Comparison of ENCODE assay signal across 23 mouse cellular contexts in genomic region chr16:43730281-43730680, GRCm38 (mm10). TPM values are rescaled to one million over a fixed set of nuclear protein-coding genes. Genes with fewer than 3 reads are reported as not detected.
DNase-seq lines count a peak whose midpoint lies in the region; TF ChIP-seq lines count a peak whose summit lies in the region.
"Had no signal": no experiment of that assay in that cellular context is flagged by ENCODE, and none has a peak within 500 bp of the region (broad histone marks: within the 10 kb centered on the region; RNA-seq: fewer than 3 reads in every experiment).

No protein-coding gene starts in this region.

- no peaks in the 10 kb centered on the region for H3K79me2 ChIP-seq in C2C12 (ENCODE audit: control insufficient read depth, insufficient read depth)

- H3K36me3 ChIP-seq in testis, adult 2 months (ENCODE audit: control insufficient read depth, insufficient read depth, low read length) = no peaks in the 10 kb centered on the region
- H3K36me3 ChIP-seq in C2C12 (ENCODE audit: control insufficient read depth, insufficient read depth) = no peaks in the 10 kb centered on the region
- H3K36me3 ChIP-seq: embryonic facial prominence, embryonic 13.5 days; embryonic facial prominence, embryonic 15.5 days; forebrain, embryonic 10.5 days; forebrain, embryonic 12.5 days had no signal

- no peaks in the 10 kb centered on the region for H3K79me3 ChIP-seq in C2C12 (ENCODE audit: low read depth)

- TF ChIP-seq CTCF in testis, adult 2 months (IDR thresholded peaks at IDR 0.05; ENCODE audit: control insufficient read depth, insufficient read depth, insufficient replicate concordance, low read depth, low read length) = no peak
- TF ChIP-seq CTCF in C2C12 (IDR thresholded peaks at IDR 0.05; ENCODE audit: control insufficient read depth, insufficient read depth, insufficient read length) = no peak

- no peak for TF ChIP-seq POLR2A in testis, adult 2 months (IDR thresholded peaks at IDR 0.05; ENCODE audit: control insufficient read depth, low read depth, low read length)

- H3K27me3 ChIP-seq in testis, adult 2 months (ENCODE audit: control insufficient read depth, insufficient read depth, low read length) = no peaks in the 10 kb centered on the region
- no peaks in the 10 kb centered on the region for H3K27me3 ChIP-seq in C2C12 (ENCODE audit: control insufficient read depth, insufficient read depth, insufficient read length)
- H3K27me3 ChIP-seq: embryonic facial prominence, embryonic 13.5 days; embryonic facial prominence, embryonic 15.5 days; forebrain, embryonic 12.5 days had no signal

- DNase-seq in testis, postnatal 14 days (ENCODE audit: low spot score) = no peak
- peak; percentile 81 for DNase-seq in MEL-GATA-1-ER (ENCODE audit: extremely low read depth, low read depth)
- DNase-seq in adrenal gland, postnatal 4 days (ENCODE audit: low spot score in 2 of 2) = no peak
- no peak for DNase-seq in cerebellum, postnatal 10 days
- DNase-seq: adrenal gland, adult 2 months; adrenal gland, postnatal 10 days; adrenal gland, postnatal 25 days; cerebellum, adult 11-12 months; cerebellum, adult 2 months; cerebellum, adult 9-10 months; cerebellum, postnatal 14 days; cerebellum, postnatal 36 days; embryo, embryonic 11 days; forebrain, postnatal 0 days had no signal

- no peak overlapping the region for H3K4me3 ChIP-seq in testis, adult 2 months (ENCODE audit: control insufficient read depth, low read depth, low read length)
- peak overlapping the region; percentile 11 for H3K4me3 ChIP-seq in C2C12 (ENCODE audit: insufficient read depth, poor library complexity, severe bottlenecking)
- H3K4me3 ChIP-seq: embryonic facial prominence, embryonic 13.5 days; embryonic facial prominence, embryonic 15.5 days; erythroblast, embryonic 14.5 days; forebrain, embryonic 10.5 days; forebrain, embryonic 12.5 days had no signal

- H3K4me1 ChIP-seq in testis, adult 2 months (ENCODE audit: control insufficient read depth, insufficient read depth, low read length) = 0 out of 2 replicates have a peak, but pooled peaks cover 4% of the 10 kb centered on the region
- H3K4me1 ChIP-seq: embryonic facial prominence, embryonic 13.5 days; embryonic facial prominence, embryonic 15.5 days; forebrain, embryonic 10.5 days; forebrain, embryonic 12.5 days had no signal

- H3K27ac ChIP-seq in testis, adult 2 months (ENCODE audit: control insufficient read depth, insufficient read depth, low read depth, low read length) = peak overlapping the region; percentile 9; the same call in 1 of the 2 replicates
- H3K27ac ChIP-seq: embryonic facial prominence, embryonic 13.5 days; embryonic facial prominence, embryonic 15.5 days; forebrain, embryonic 10.5 days; forebrain, embryonic 12.5 days had no signal

- H3ac ChIP-seq in C2C12 (ENCODE audit: control insufficient read depth, insufficient read length, low read depth) = no peak overlapping the region

TF ChIP-seq in C2C12, 6 proteins besides CTCF, POLR2A, EP300 and RAD21:
- TF ChIP-seq MYOD1 (IDR thresholded peaks at IDR 0.05; ENCODE audit: control insufficient read depth, insufficient read length, low read depth) (no peak), FOSL1 (IDR thresholded peaks at IDR 0.05; ENCODE audit: insufficient read depth, low read length, poor library complexity, severe bottlenecking) (no peak), CEBPB (IDR thresholded peaks at IDR 0.05; ENCODE audit: low read depth) (no peak), USF1 (IDR thresholded peaks at IDR 0.05; ENCODE audit: low read depth) (no peak), MAX (IDR thresholded peaks at IDR 0.05) (no peak), MYOG (IDR thresholded peaks at IDR 0.05; ENCODE audit: control insufficient read depth, extremely low read depth, insufficient read length) (no peak)

RNA-seq across cellular contexts. Expression of gene Drd3, which starts 23.5 kb away (rescaled TPM):
- not detected in 2 replicates for polyA plus RNA-seq in testis, adult 2 months (2012; rRNA removed)
- not detected for polyA plus RNA-seq in C2C12 (2012; fragmentation: generic; extraction: Trizol)
- not detected for total RNA-seq in adrenal gland, postnatal 4 days (2021)
- total RNA-seq: adrenal gland, adult 2 months; adrenal gland, postnatal 10 days; adrenal gland, postnatal 25 days; common myeloid progenitor, adult 5-6 weeks had no signal
- polyA plus RNA-seq: embryonic facial prominence, embryonic 11.5 days; embryonic facial prominence, embryonic 13.5 days; embryonic facial prominence, embryonic 15.5 days; erythroblast, embryonic 14.5 days; forebrain, embryonic 10.5 days; forebrain, postnatal 0 days had no signal
